In genomic region chr6:72454072-72454746, GRCm38 (mm10) we compare ENCODE assay signal across 8 mouse cellular contexts. TPM values are rescaled to one million over a fixed set of nuclear protein-coding genes. Genes with fewer than 3 reads are reported as not detected.
A peak's percentile ranks its signal among the peaks of the same experiment; 100 is the strongest.
DNase-seq lines count a peak whose midpoint lies in the region; ATAC-seq and TF ChIP-seq lines count a peak whose summit lies in the region.

No protein-coding gene starts in this region.

- no peak for DNase-seq in left cerebral cortex, adult 2 months (ENCODE audit: extremely low spot score in 1 of 2, low spot score in 2 of 2)
- DNase-seq in left cerebral cortex, adult 9 months (ENCODE audit: low spot score in 2 of 2): no peak
- DNase-seq in thymus, postnatal 10 days (ENCODE audit: low spot score in 2 of 2): no peak
- no peak for DNase-seq in urinary bladder, postnatal 36 days (ENCODE audit: low spot score in 2 of 2)
- no peak for DNase-seq in cerebellum, postnatal 25 days

- intact Hi-C loops in left cerebral cortex, adult 2 months (cut with DNase I): no loop called here

- H3K9me3 ChIP-seq in intestine, embryonic 15.5 days: no peaks in the 10 kb centered on the region
- no peaks in the 10 kb centered on the region for H3K9me3 ChIP-seq in neural tube, embryonic 14.5 days (ENCODE audit: control insufficient read depth, low read length)

- no peaks in the 10 kb centered on the region for H3K27me3 ChIP-seq in intestine, embryonic 15.5 days (replicated peaks)
- H3K27me3 ChIP-seq in neural tube, embryonic 14.5 days (ENCODE audit: control insufficient read depth, insufficient read depth, low read length): no peaks in the 10 kb centered on the region

- peak overlapping the region; percentile 24; the same call in 1 of the 2 replicates for H3K27ac ChIP-seq in left cerebral cortex, adult 2 months
- peak overlapping the region; percentile 42 for H3K27ac ChIP-seq in intestine, embryonic 15.5 days
- H3K27ac ChIP-seq in neural tube, embryonic 14.5 days (ENCODE audit: low read depth, low read length): peak overlapping the region; percentile 58

- H3K9ac ChIP-seq in intestine, embryonic 15.5 days: no peak overlapping the region
- no peak overlapping the region for H3K9ac ChIP-seq in neural tube, embryonic 14.5 days (replicated peaks; ENCODE audit: low read depth, low read length)

- WGBS in intestine, embryonic 15.5 days: 45% methylated on average over 7 of the region's 7 CpGs
- WGBS in neural tube, embryonic 14.5 days: 71% methylated on average over 7 of the region's 7 CpGs

- H3K36me3 ChIP-seq in intestine, embryonic 15.5 days: no peaks in the 10 kb centered on the region
- H3K36me3 ChIP-seq in neural tube, embryonic 14.5 days (ENCODE audit: control insufficient read depth, insufficient read depth, low read length): no peaks in the 10 kb centered on the region

- TF ChIP-seq CTCF in left cerebral cortex, adult 2 months (IDR thresholded peaks at IDR 0.05): no peak

- H3K4me3 ChIP-seq in left cerebral cortex, adult 2 months: no peak overlapping the region
- H3K4me3 ChIP-seq in intestine, embryonic 15.5 days (replicated peaks): no peak overlapping the region
- H3K4me3 ChIP-seq in neural tube, embryonic 14.5 days (ENCODE audit: low read depth, low read length): no peak overlapping the region

- no peak overlapping the region for H3K4me2 ChIP-seq in intestine, embryonic 15.5 days (replicated peaks)
- H3K4me2 ChIP-seq in neural tube, embryonic 14.5 days (ENCODE audit: low read depth, low read length): no peak overlapping the region

- peak; percentile 91 for ATAC-seq in erythroid progenitor cell, adult 5-6 weeks (replicated peaks; ENCODE audit: low FRiP score, poor library complexity, severe bottlenecking)
- ATAC-seq in intestine, embryonic 15.5 days: peak; percentile 30; the same call in 1 of the 2 replicates
- peak; percentile 44; the same call in 1 of the 2 replicates for ATAC-seq in neural tube, embryonic 14.5 days (ENCODE audit: low read depth)

- H3K4me1 ChIP-seq in intestine, embryonic 15.5 days (replicated peaks): peaks cover 15% of the 10 kb centered on the region; the same call in 1 of the 2 replicates
- H3K4me1 ChIP-seq in neural tube, embryonic 14.5 days (ENCODE audit: control insufficient read depth, insufficient read depth, low read length): no peaks in the 10 kb centered on the region

RNA-seq across cellular contexts. Expression of gene Mat2a, which starts 14.9 kb away (rescaled TPM):
- total RNA-seq in left cerebral cortex, adult 2 months (2021): 100 to 1,000 TPM; 186 to 194 TPM
- 299 and 345 TPM in 2 replicates for total RNA-seq in erythroid progenitor cell, adult 5-6 weeks (2015; ENCODE audit: low replicate concordance)
- 107 TPM in 2 replicates for total RNA-seq in erythroid progenitor cell, adult 5-6 weeks (2017; ENCODE audit: low replicate concordance)
- polyA plus RNA-seq in intestine, embryonic 15.5 days (2015; fragmentation: Nextera tagmentation; extraction: Ambion mirVana): 290 and 308 TPM in 2 replicates
- polyA plus RNA-seq in neural tube, embryonic 14.5 days (2014; fragmentation: Nextera tagmentation; extraction: Ambion mirVana): 392 and 416 TPM in 2 replicates

RNA-seq across cellular contexts. Expression of gene Ggcx, which starts 40.1 kb away (rescaled TPM):
- total RNA-seq in left cerebral cortex, adult 2 months (2021): 10 to 100 TPM; 25.7 to 26.9 TPM
- 1.4 and 7.1 TPM in 2 replicates for total RNA-seq in erythroid progenitor cell, adult 5-6 weeks (2015; ENCODE audit: low replicate concordance)
- total RNA-seq in erythroid progenitor cell, adult 5-6 weeks (2017; ENCODE audit: low replicate concordance): 2.6 and 5.9 TPM in 2 replicates
- 23.8 and 23.9 TPM in 2 replicates for polyA plus RNA-seq in intestine, embryonic 15.5 days (2015; fragmentation: Nextera tagmentation; extraction: Ambion mirVana)
- 11.6 and 15.0 TPM in 2 replicates for polyA plus RNA-seq in neural tube, embryonic 14.5 days (2014; fragmentation: Nextera tagmentation; extraction: Ambion mirVana)

Comparison
In these comparisons a context has a peak if more than half of its experiments do, and no peak if none do; other contexts are left out.
1. ATAC-seq: peak in every context shown above with its lines; median percentile 91 in erythroid progenitor cell, adult 5-6 weeks; 44 in neural tube, embryonic 14.5 days; 30 in intestine, embryonic 15.5 days.